Mouse (Mus musculus): ENCODE measurements around the gene Notch2. TPM values are rescaled to one million over a fixed set of nuclear protein-coding genes. Genes with fewer than 3 reads are reported as not detected.

Gene Notch2
- polyA plus RNA-seq, 1 experiment from 2014 or later, result 27.8 TPM

GRCm38 (mm10) chr3:98065004-98065403 is 51.7 kb downstream of the Notch2 start:
- 86% methylated on average over 8 of the region's 8 CpGs for WGBS
- Histone ChIP-seq H3K36me3 (replicated peaks; ENCODE audit: control insufficient read depth, insufficient read depth, low read depth, low read length) (no peaks in the 10 kb centered on the region), H3K27me3 (ENCODE audit: control insufficient read depth, insufficient read depth, low read length) (no peaks in the 10 kb centered on the region), H3K9ac (replicated peaks; ENCODE audit: low read length) (no peak overlapping the region), H3K4me2 (ENCODE audit: low read depth, low read length) (no peak overlapping the region), H3K27ac (replicated peaks; ENCODE audit: low read depth, low read length) (no peak overlapping the region), H3K4me3 (ENCODE audit: low read depth, low read length) (no peak overlapping the region), H3K4me1 (ENCODE audit: control insufficient read depth, insufficient read depth, low read length) (peaks cover 14% of the 10 kb centered on the region), H3K9me3 (replicated peaks; ENCODE audit: control insufficient read depth, low read length) (no peaks in the 10 kb centered on the region)
- no peak for ATAC-seq (replicated peaks; ENCODE audit: insufficient number of reproducible peaks, low FRiP score, low TSS enrichment, low read depth)
- no peak for DNase-seq (ENCODE audit: low spot score)

DNA sequence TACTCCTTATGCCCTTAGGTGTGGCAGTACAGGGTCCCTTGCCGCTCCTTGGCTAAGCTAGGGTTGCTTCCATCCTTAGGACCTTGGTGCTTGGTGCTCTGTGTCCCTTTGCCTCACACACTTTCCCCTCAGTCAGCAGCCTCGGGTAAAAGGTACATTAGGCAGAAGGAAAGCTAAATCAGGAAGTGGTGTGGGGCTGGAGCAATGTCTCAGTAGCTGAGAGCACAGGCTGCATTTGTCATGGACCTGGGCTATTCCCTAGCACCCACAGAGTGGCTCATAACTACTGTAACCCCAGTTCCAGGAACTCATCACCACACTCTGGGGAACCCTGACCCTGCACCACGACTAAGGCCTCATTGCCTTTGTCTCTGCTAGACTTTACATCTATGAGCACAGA is 53.1 kb downstream of the Notch2 start:
- Histone ChIP-seq H3K4me1 (ENCODE audit: control insufficient read depth, insufficient read depth, low read length) (peaks cover 14% of the 10 kb centered on the region), H3K4me3 (ENCODE audit: low read depth, low read length) (no peak overlapping the region), H3K9ac (replicated peaks; ENCODE audit: low read length) (no peak overlapping the region), H3K9me3 (replicated peaks; ENCODE audit: control insufficient read depth, low read length) (no peaks in the 10 kb centered on the region), H3K27me3 (ENCODE audit: control insufficient read depth, insufficient read depth, low read length) (no peaks in the 10 kb centered on the region), H3K4me2 (ENCODE audit: low read depth, low read length) (no peak overlapping the region), H3K36me3 (replicated peaks; ENCODE audit: control insufficient read depth, insufficient read depth, low read depth, low read length) (no peaks in the 10 kb centered on the region), H3K27ac (replicated peaks; ENCODE audit: low read depth, low read length) (no peak overlapping the region; the same call in 1 of the 2 replicates)
- 79% methylated on average over 3 of the region's 3 CpGs for WGBS
- ATAC-seq (replicated peaks; ENCODE audit: insufficient number of reproducible peaks, low FRiP score, low TSS enrichment, low read depth) (no peak), DNase-seq (ENCODE audit: low spot score) (no peak)

DNA sequence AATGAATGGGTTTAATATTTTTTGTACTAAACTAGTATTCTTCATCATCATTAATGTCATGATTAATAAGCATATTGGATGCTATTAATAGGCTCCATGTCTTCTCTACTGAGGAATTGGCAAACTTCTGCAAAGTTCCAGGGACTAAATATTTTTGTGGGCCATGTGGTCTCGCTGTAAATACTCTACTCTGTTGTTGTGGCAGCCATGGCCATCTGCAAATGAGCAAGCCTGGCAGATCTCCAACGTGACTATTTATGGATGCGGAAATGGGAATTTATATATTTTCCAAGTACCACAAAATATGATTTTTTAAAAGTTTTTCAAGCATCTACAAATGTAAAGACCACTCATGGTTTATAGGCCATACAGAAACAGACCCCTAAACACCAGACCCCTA is 54.1 kb downstream of the Notch2 start:
- Histone ChIP-seq H3K4me3 (ENCODE audit: low read depth, low read length) (no peak overlapping the region), H3K9ac (replicated peaks; ENCODE audit: low read length) (no peak overlapping the region), H3K4me2 (ENCODE audit: low read depth, low read length) (no peak overlapping the region), H3K9me3 (replicated peaks; ENCODE audit: control insufficient read depth, low read length) (no peaks in the 10 kb centered on the region), H3K27me3 (ENCODE audit: control insufficient read depth, insufficient read depth, low read length) (no peaks in the 10 kb centered on the region), H3K36me3 (replicated peaks; ENCODE audit: control insufficient read depth, insufficient read depth, low read depth, low read length) (no peaks in the 10 kb centered on the region), H3K27ac (replicated peaks; ENCODE audit: low read depth, low read length) (no peak overlapping the region), H3K4me1 (ENCODE audit: control insufficient read depth, insufficient read depth, low read length) (peaks cover 11% of the 10 kb centered on the region)
- DNase-seq (ENCODE audit: low spot score) (no peak), ATAC-seq (replicated peaks; ENCODE audit: insufficient number of reproducible peaks, low FRiP score, low TSS enrichment, low read depth) (no peak)
- WGBS, result 88% methylated on average over 3 of the region's 3 CpGs

DNA sequence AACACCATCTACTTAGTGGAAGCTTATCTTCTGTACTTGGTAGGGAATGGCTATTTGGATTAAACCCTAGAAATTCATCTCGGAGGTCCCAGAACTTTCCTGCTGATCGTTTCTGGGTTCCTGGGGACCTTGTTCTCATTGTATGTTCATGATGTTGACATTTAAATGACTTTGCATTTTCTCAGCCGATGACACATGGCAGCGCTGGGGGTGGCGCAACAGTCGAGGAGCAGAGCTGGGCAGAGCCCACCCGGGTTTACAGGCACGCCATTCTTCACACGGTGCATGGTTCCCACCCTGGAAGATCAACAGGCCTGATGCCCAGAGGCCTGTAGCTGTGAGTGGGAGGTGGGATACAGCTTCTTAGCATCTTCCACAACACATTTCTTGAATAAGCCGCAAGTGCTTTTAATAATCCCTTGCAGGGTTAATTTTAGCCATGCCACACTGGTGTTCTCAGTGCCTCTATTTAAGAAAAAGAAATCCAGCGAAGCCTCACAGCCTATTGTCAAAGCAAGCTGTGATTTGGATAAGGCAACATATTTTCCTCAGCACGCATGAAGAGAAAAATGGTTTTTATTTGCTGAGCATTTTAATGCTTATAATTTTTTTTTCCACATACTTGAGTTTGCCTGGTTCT is 54.6 kb downstream of the Notch2 start:
- Histone ChIP-seq H3K4me2 (ENCODE audit: low read depth, low read length) (no peak overlapping the region), H3K4me3 (ENCODE audit: low read depth, low read length) (no peak overlapping the region), H3K4me1 (ENCODE audit: control insufficient read depth, insufficient read depth, low read length) (peaks cover 6% of the 10 kb centered on the region), H3K27ac (replicated peaks; ENCODE audit: low read depth, low read length) (no peak overlapping the region), H3K36me3 (replicated peaks; ENCODE audit: control insufficient read depth, insufficient read depth, low read depth, low read length) (no peaks in the 10 kb centered on the region; the same call in 1 of the 2 replicates), H3K9ac (replicated peaks; ENCODE audit: low read length) (no peak overlapping the region), H3K9me3 (replicated peaks; ENCODE audit: control insufficient read depth, low read length) (no peaks in the 10 kb centered on the region), H3K27me3 (ENCODE audit: control insufficient read depth, insufficient read depth, low read length) (no peaks in the 10 kb centered on the region)
- WGBS, result 87% methylated on average over 12 of the region's 12 CpGs
- no peak for DNase-seq (ENCODE audit: low spot score)
- ATAC-seq (replicated peaks; ENCODE audit: insufficient number of reproducible peaks, low FRiP score, low TSS enrichment, low read depth), result no peak

- DNase-seq (ENCODE audit: low spot score) (no peak), ATAC-seq (replicated peaks; ENCODE audit: insufficient number of reproducible peaks, low FRiP score, low TSS enrichment, low read depth) (no peak)
- no peaks in the 10 kb centered on the region for H3K4me1 ChIP-seq (ENCODE audit: control insufficient read depth, insufficient read depth, low read length)
- no peak overlapping the region for H3K9ac ChIP-seq (replicated peaks; ENCODE audit: low read length)
- H3K4me2 ChIP-seq (ENCODE audit: low read depth, low read length), result no peak overlapping the region
- H3K9me3 ChIP-seq (replicated peaks; ENCODE audit: control insufficient read depth, low read length), result no peaks in the 10 kb centered on the region
- H3K36me3 ChIP-seq (replicated peaks; ENCODE audit: control insufficient read depth, insufficient read depth, low read depth, low read length), result no peaks in the 10 kb centered on the region; the same call in 1 of the 2 replicates
- no peak overlapping the region for H3K4me3 ChIP-seq (ENCODE audit: low read depth, low read length)
- WGBS, result 80% methylated on average over 7 of the region's 7 CpGs
- H3K27me3 ChIP-seq (ENCODE audit: control insufficient read depth, insufficient read depth, low read length), result no peaks in the 10 kb centered on the region
- H3K27ac ChIP-seq (replicated peaks; ENCODE audit: low read depth, low read length), result no peak overlapping the region
Observed at GRCm38 (mm10) chr3:98069161-98069560, 55.8 kb downstream of the Notch2 start.

GRCm38 (mm10) chr3:98069856-98070255 is 56.5 kb downstream of the Notch2 start:
- Histone ChIP-seq H3K9ac (replicated peaks; ENCODE audit: low read length) (no peak overlapping the region), H3K4me3 (ENCODE audit: low read depth, low read length) (no peak overlapping the region), H3K4me2 (ENCODE audit: low read depth, low read length) (no peak overlapping the region), H3K27ac (replicated peaks; ENCODE audit: low read depth, low read length) (no peak overlapping the region), H3K4me1 (ENCODE audit: control insufficient read depth, insufficient read depth, low read length) (no peaks in the 10 kb centered on the region), H3K27me3 (ENCODE audit: control insufficient read depth, insufficient read depth, low read length) (no peaks in the 10 kb centered on the region), H3K36me3 (replicated peaks; ENCODE audit: control insufficient read depth, insufficient read depth, low read depth, low read length) (no peaks in the 10 kb centered on the region; the same call in none of the 2 replicates), H3K9me3 (replicated peaks; ENCODE audit: control insufficient read depth, low read length) (no peaks in the 10 kb centered on the region)
- DNase-seq (ENCODE audit: low spot score), result no peak
- no peak for ATAC-seq (replicated peaks; ENCODE audit: insufficient number of reproducible peaks, low FRiP score, low TSS enrichment, low read depth)
- WGBS, result 79% methylated on average over 3 of the region's 3 CpGs

GRCm38 (mm10) chr3:98072570-98072969 is 59.2 kb downstream of the Notch2 start:
- WGBS, result 95% methylated on average over 8 of the region's 8 CpGs

GRCm38 (mm10) chr3:98073545-98073944 is 60.2 kb downstream of the Notch2 start:
- H3K4me1 ChIP-seq (ENCODE audit: control insufficient read depth, insufficient read depth, low read length), result no peaks in the 10 kb centered on the region
- no peaks in the 10 kb centered on the region for H3K27me3 ChIP-seq (ENCODE audit: control insufficient read depth, insufficient read depth, low read length)
- 91% methylated on average over 4 of the region's 4 CpGs for WGBS
- no peak overlapping the region for H3K4me2 ChIP-seq (ENCODE audit: low read depth, low read length)
- no peaks in the 10 kb centered on the region for H3K9me3 ChIP-seq (replicated peaks; ENCODE audit: control insufficient read depth, low read length)
- H3K36me3 ChIP-seq (replicated peaks; ENCODE audit: control insufficient read depth, insufficient read depth, low read depth, low read length), result no peaks in the 10 kb centered on the region; the same call in none of the 2 replicates
- no peak overlapping the region for H3K4me3 ChIP-seq (ENCODE audit: low read depth, low read length)
- DNase-seq (ENCODE audit: low spot score) (no peak), ATAC-seq (replicated peaks; ENCODE audit: insufficient number of reproducible peaks, low FRiP score, low TSS enrichment, low read depth) (no peak)
- no peak overlapping the region for H3K9ac ChIP-seq (replicated peaks; ENCODE audit: low read length)
- H3K27ac ChIP-seq (replicated peaks; ENCODE audit: low read depth, low read length), result no peak overlapping the region

More at GRCm38 (mm10) chr3:98072570-98072969, 59.2 kb downstream of the Notch2 start:
- H3K9ac ChIP-seq (replicated peaks; ENCODE audit: low read length), result no peak overlapping the region
- no peaks in the 10 kb centered on the region; the same call in none of the 2 replicates for H3K36me3 ChIP-seq (replicated peaks; ENCODE audit: control insufficient read depth, insufficient read depth, low read depth, low read length)
- H3K4me1 ChIP-seq (ENCODE audit: control insufficient read depth, insufficient read depth, low read length), result no peaks in the 10 kb centered on the region
- H3K27me3 ChIP-seq (ENCODE audit: control insufficient read depth, insufficient read depth, low read length), result no peaks in the 10 kb centered on the region
- H3K27ac ChIP-seq (replicated peaks; ENCODE audit: low read depth, low read length), result no peak overlapping the region
- H3K9me3 ChIP-seq (replicated peaks; ENCODE audit: control insufficient read depth, low read length), result no peaks in the 10 kb centered on the region
- DNase-seq (ENCODE audit: low spot score), result no peak
- no peak overlapping the region for H3K4me3 ChIP-seq (ENCODE audit: low read depth, low read length)
- no peak overlapping the region for H3K4me2 ChIP-seq (ENCODE audit: low read depth, low read length)
- ATAC-seq (replicated peaks; ENCODE audit: insufficient number of reproducible peaks, low FRiP score, low TSS enrichment, low read depth), result no peak

Measured in embryonic facial prominence, embryonic 11.5 days (tissue).